Mouse (Mus musculus) hindbrain, embryonic 14.5 days (tissue): ENCODE results near the gene Serpina10. TPM values are rescaled to one million over a fixed set of nuclear protein-coding genes. Genes with fewer than 3 reads are reported as not detected.

Experiments
- ATAC-seq: fragments of 200-750 bp; cut with Nextera tagmentation; 2 replicates; pipeline ENCODE4 v1.8.0; 2017; ENCODE audit warnings: moderate number of reproducible peaks, mild to moderate bottlenecking, moderate TSS enrichment, moderate library complexity; ENCODE audit not compliant: low FRiP score
- DNase-seq: peaks from one replicate; pipeline ENCODE4 v3.0.0-alpha.2; 2015; ENCODE audit warnings: low spot score
- H3K27ac ChIP-seq: fragments of 300-500 bp; sonication (generic); 2 replicates; pipeline ENCODE4 v1.5.1; 2014; ENCODE audit warnings: mild to moderate bottlenecking, moderate library complexity
- H3K27me3 ChIP-seq: fragments of 300-500 bp; sonication (generic); 2 replicates; pipeline ENCODE4 v1.6.1; 2014; ENCODE audit warnings: mild to moderate bottlenecking, low read length, mixed read lengths; ENCODE audit not compliant: control insufficient read depth, insufficient read depth
- H3K36me3 ChIP-seq: fragments of 300-500 bp; sonication (generic); replicated peaks from 2 replicates; pipeline ENCODE4 v1.6.1; 2014; ENCODE audit not compliant: control insufficient read depth, insufficient read depth
- H3K4me1 ChIP-seq: fragments of 300-500 bp; sonication (generic); replicated peaks from 2 replicates; pipeline ENCODE4 v1.6.1; 2014; ENCODE audit warnings: antibody characterized with exemption, low read length, mixed read lengths; ENCODE audit not compliant: control insufficient read depth, insufficient read depth
- H3K4me2 ChIP-seq: fragments of 300-500 bp; sonication (generic); replicated peaks from 2 replicates; pipeline ENCODE4 v1.6.1; 2014; ENCODE audit warnings: mild to moderate bottlenecking, moderate library complexity
- H3K4me3 ChIP-seq: fragments of 300-500 bp; sonication (generic); replicated peaks from 2 replicates; pipeline ENCODE4 v1.5.1; 2014; ENCODE audit warnings: mild to moderate bottlenecking, low read length
- H3K9ac ChIP-seq: fragments of 300-500 bp; sonication (generic); 2 replicates; pipeline ENCODE4 v1.6.1; 2014
- H3K9me3 ChIP-seq: fragments of 300-500 bp; sonication (generic); 2 replicates; pipeline ENCODE4 v1.6.1; 2016; ENCODE audit warnings: low read length; ENCODE audit not compliant: control insufficient read depth
- WGBS: fragments of 180-500 bp; shearing (Covaris S2); extraction: QIAGEN DNeasy Blood & Tissue Kit; methylation state at CpG from one replicate; pipeline ENCODE4 v1.1.7; 2014; 5-methylcytosine and 5-hydroxymethylcytosine counted together
- polyA plus RNA-seq: library from polyadenylated mRNA; unstranded; fragments of >200 nt; fragmentation: Nextera tagmentation; extraction: Ambion mirVana; gene quantifications from 2 replicates; pipeline ENCODE4 v1.2.1, GENCODE M21; 2014

Serpina10 gene
- polyA plus RNA-seq, 1 experiment from 2014 or later = 0.11 TPM

DNA sequence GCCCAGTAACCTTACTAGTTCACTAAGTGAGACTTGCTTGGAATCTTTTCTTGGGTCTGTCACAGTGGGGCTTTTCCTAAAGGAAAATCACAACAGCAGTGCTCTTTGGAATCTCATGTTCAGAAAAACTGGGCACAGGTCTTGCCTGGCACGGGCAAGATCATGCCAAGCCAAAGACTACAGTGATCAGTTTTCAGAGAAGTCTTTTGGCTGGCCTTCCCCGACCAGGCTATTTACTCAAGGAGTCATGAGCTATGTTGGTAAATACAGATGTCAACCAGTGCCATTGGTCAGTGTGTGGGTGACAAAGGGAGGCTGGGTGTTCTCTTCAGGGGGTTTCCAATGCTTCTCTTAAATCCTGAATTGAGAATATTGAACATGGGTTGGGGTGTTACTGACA is 27.9 kb upstream of the Serpina10 start:
- Histone ChIP-seq H3K4me2 (no peak overlapping the region), H3K9ac (no peak overlapping the region), H3K4me1 (no peaks in the 10 kb centered on the region), H3K27me3 (no peaks in the 10 kb centered on the region), H3K9me3 (no peaks in the 10 kb centered on the region), H3K4me3 (no peak overlapping the region), H3K36me3 (no peaks in the 10 kb centered on the region), H3K27ac (no peak overlapping the region)
- DNase-seq (no peak), ATAC-seq (no peak)
- WGBS = 87% methylated on average over 2 of the region's 2 CpGs

DNA sequence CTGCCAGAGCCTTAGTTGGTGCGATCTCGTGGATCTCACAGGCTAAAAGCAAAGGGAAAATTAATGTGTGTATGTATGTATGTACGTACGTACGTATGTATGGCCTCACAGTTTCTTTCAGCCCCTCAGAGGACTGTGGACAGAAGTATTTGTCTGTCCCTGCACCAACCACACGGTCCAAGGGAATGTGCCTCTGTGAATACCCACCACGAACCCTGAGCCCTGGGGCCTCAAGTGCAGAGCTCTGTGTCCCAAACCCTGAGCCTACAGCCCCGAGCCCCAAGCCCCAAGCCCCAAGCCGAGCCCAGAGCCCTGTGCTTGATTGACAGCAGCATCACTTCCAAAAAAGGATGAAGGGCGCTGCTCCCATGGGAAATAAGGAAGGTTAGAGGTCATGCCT is 26.7 kb upstream of the Serpina10 start:
- WGBS = 85% methylated on average over 10 of the region's 10 CpGs
- H3K4me2 ChIP-seq = no peak overlapping the region
- no peaks in the 10 kb centered on the region for H3K27me3 ChIP-seq
- ATAC-seq = no peak
- H3K4me3 ChIP-seq = no peak overlapping the region
- no peaks in the 10 kb centered on the region for H3K9me3 ChIP-seq
- no peak for DNase-seq
- H3K27ac ChIP-seq = no peak overlapping the region
- no peak overlapping the region for H3K9ac ChIP-seq
- H3K36me3 ChIP-seq = no peaks in the 10 kb centered on the region
- no peaks in the 10 kb centered on the region for H3K4me1 ChIP-seq

DNA sequence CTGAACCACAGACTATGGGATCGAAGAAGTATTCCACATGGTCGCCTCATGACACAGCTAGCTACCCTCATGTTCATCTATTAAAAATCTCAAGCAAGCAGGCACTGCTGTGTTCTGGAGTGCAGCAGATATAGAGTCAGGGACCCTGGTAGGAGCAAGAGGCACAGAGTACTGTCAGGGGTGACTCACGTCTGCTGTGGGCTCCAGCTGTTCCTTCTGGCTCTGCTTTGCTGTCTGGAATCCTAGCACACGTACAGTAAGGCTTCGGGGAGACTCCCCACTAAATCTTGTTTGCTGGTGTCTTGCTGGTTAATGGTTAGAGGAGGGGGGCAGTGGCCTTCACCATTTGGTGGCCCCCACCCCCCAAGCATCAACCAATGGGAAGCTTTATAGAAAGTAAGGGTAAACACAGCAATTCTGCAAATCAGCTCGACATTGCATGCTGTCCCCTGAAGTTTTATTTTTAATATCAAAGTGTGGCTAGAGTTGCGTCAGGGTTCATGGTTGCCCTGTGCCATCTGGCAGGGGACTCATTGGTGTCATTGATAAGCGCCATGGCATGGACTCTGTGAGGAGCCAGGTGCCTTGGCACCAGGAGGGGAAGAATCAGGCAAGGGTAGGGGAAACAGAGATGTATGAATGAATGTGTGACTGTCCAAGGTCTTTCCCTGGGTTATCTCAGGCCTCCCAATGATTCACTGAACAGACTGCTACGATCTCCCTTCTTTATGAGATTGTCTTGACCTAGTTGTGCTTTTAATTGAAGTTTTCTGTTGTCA is 25.8 kb upstream of the Serpina10 start, which contains the start of gene Serpina6:
Gene Serpina6, minus strand, starts transcription at position 365 of the 779 bp plus-strand sequence.
- Histone ChIP-seq H3K4me1 (no peaks in the 10 kb centered on the region), H3K36me3 (no peaks in the 10 kb centered on the region), H3K27ac (no peak within 1 kb of the TSS), H3K9ac (no peak within 1 kb of the TSS), H3K4me3 (no peak within 1 kb of the TSS), H3K4me2 (no peak within 1 kb of the TSS), H3K27me3 (no peaks in the 10 kb centered on the region), H3K9me3 (no peaks in the 10 kb centered on the region)
- DNase-seq (no peak), ATAC-seq (no peak)
- WGBS = 90% methylated on average over 9 of the region's 9 CpGs

- no peaks in the 10 kb centered on the region for H3K27me3 ChIP-seq
- no peak overlapping the region for H3K4me3 ChIP-seq
- no peaks in the 10 kb centered on the region for H3K36me3 ChIP-seq
- 84% methylated on average over 7 of the region's 7 CpGs for WGBS
- no peak for ATAC-seq
- H3K4me2 ChIP-seq = no peak overlapping the region
- no peak for DNase-seq
- H3K9ac ChIP-seq = no peak overlapping the region
- H3K9me3 ChIP-seq = peaks cover 3% of the 10 kb centered on the region; the same call in 1 of the 2 replicates
- H3K27ac ChIP-seq = no peak overlapping the region
- no peaks in the 10 kb centered on the region for H3K4me1 ChIP-seq
These were observed 24.1 kb upstream of the Serpina10 start for GRCm38 (mm10) chr12:103655123-103656044.

- Histone ChIP-seq H3K9me3 (peaks cover 8% of the 10 kb centered on the region), H3K4me3 (no peak overlapping the region), H3K9ac (no peak overlapping the region), H3K4me1 (no peaks in the 10 kb centered on the region), H3K27ac (no peak overlapping the region), H3K36me3 (no peaks in the 10 kb centered on the region), H3K27me3 (no peaks in the 10 kb centered on the region), H3K4me2 (no peak overlapping the region)
- 100% methylated on average over 2 of the region's 2 CpGs for WGBS
- no peak for DNase-seq
- ATAC-seq = no peak
These were observed 22.6 kb upstream of the Serpina10 start for GRCm38 (mm10) chr12:103653836-103654235.

- H3K4me2 ChIP-seq = no peak overlapping the region
- H3K9ac ChIP-seq = no peak overlapping the region
- H3K4me1 ChIP-seq = no peaks in the 10 kb centered on the region
- no peak overlapping the region for H3K4me3 ChIP-seq
- H3K9me3 ChIP-seq = peaks cover 8% of the 10 kb centered on the region
- no peaks in the 10 kb centered on the region for H3K27me3 ChIP-seq
- ATAC-seq = no peak
- no peaks in the 10 kb centered on the region for H3K36me3 ChIP-seq
- DNase-seq = no peak
- WGBS = 81% methylated on average over 2 of the region's 2 CpGs
- H3K27ac ChIP-seq = no peak overlapping the region
These were observed 15.1 kb upstream of the Serpina10 start for GRCm38 (mm10) chr12:103646314-103646713.

DNA sequence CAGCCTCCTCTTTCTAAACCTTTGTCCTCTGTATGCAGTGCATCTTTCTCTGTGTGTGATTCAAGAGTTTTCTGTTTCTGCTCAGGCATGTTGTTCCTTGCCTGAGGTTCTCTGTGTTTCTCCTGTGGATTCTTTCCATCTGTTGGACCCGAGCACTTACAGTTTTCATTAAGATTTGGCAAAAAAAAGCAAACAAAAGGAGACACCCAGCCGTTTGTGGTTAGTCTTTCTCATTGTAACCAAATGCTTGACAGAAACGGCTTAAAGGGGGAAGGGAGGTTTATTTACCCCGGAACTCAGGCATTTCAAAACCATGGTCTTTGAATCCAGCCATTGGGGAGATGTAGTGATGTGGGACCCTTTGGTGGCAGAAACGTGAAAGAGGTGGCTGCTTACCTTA is 13.4 kb upstream of the Serpina10 start:
- Histone ChIP-seq H3K4me1 (no peaks in the 10 kb centered on the region), H3K27ac (no peak overlapping the region), H3K27me3 (no peaks in the 10 kb centered on the region), H3K36me3 (no peaks in the 10 kb centered on the region), H3K4me2 (no peak overlapping the region), H3K9me3 (no peaks in the 10 kb centered on the region), H3K4me3 (no peak overlapping the region), H3K9ac (no peak overlapping the region)
- DNase-seq (no peak), ATAC-seq (no peak)
- WGBS = 44% methylated on average over 5 of the region's 5 CpGs

- Histone ChIP-seq H3K27ac (no peak overlapping the region), H3K36me3 (no peaks in the 10 kb centered on the region), H3K4me3 (no peak overlapping the region), H3K4me1 (no peaks in the 10 kb centered on the region), H3K4me2 (no peak overlapping the region), H3K27me3 (no peaks in the 10 kb centered on the region), H3K9me3 (no peaks in the 10 kb centered on the region), H3K9ac (no peak overlapping the region)
- WGBS = 87% methylated on average over 3 of the region's 3 CpGs
- ATAC-seq (no peak), DNase-seq (no peak)
These were observed 12.6 kb upstream of the Serpina10 start for GRCm38 (mm10) chr12:103643818-103644217.

DNA sequence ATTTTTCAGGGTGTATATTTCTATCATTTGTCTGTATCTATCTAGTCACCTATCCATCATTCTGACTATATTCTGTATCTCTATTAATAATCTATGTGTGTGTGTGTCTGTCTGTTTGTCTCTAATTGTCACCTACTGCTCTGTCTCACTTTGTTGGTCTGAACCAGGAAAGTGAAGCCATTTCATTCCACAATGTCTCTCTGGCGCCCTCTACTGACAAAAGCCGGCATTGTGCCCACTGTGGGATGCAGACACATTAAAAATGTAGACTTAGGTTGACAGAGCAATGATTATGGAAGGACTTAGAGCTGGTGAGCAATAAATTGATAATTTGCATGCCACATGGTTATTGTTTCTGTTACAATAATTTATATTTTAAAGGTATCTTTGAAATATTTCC is 12.1 kb upstream of the Serpina10 start:
- Histone ChIP-seq H3K9ac (no peak overlapping the region), H3K27me3 (no peaks in the 10 kb centered on the region), H3K27ac (no peak overlapping the region), H3K4me2 (no peak overlapping the region), H3K4me1 (no peaks in the 10 kb centered on the region), H3K9me3 (no peaks in the 10 kb centered on the region), H3K36me3 (no peaks in the 10 kb centered on the region), H3K4me3 (no peak overlapping the region)
- WGBS = 1% methylated on average over 2 of the region's 2 CpGs
- DNase-seq = peak; percentile 96
- peak; percentile 60; the same call in 1 of the 2 replicates for ATAC-seq
